Comparison of ENCODE assay signal across 1 mouse cellular context in genomic region chr8:105566703-105567595, GRCm38 (mm10).
TF ChIP-seq lines count a peak whose summit lies in the region.

No protein-coding gene starts in this region.

TF ChIP-seq in CH12.LX, 34 proteins besides CTCF, POLR2A, EP300 and RAD21 (continued from another document):
- TF ChIP-seq USF2 (conservative IDR thresholded peaks at IDR 0.05; ENCODE audit: low read depth, low read length) (no peak), IRF4 (IDR thresholded peaks at IDR 0.05; ENCODE audit: low read depth, low read length) (no peak), PAX5 (IDR thresholded peaks at IDR 0.05; ENCODE audit: low read length) (no peak), POLR2AphosphoS2 (IDR thresholded peaks at IDR 0.05; ENCODE audit: low read depth, low read length) (no peak), SMC3 (IDR thresholded peaks at IDR 0.05; ENCODE audit: low read depth, low read length) (no peak), MXI1 (IDR thresholded peaks at IDR 0.05; ENCODE audit: low read depth, low read length) (no peak), ELF1 (IDR thresholded peaks at IDR 0.05; ENCODE audit: low read depth, low read length) (peak; percentile 73), ETS1 (conservative IDR thresholded peaks at IDR 0.05; ENCODE audit: low read depth, low read length) (no peak)
